Mouse (Mus musculus) C2C12 (cell line): ENCODE data around the gene Hddc3. TPM values are rescaled to one million over a fixed set of nuclear protein-coding genes. Genes with fewer than 3 reads are reported as not detected.

Experiments
- H3K27me3 ChIP-seq: one replicate; pipeline ENCODE4 v1.6.1; 2011; ENCODE audit not compliant: control insufficient read depth, insufficient read depth, insufficient read length
- H3K36me3 ChIP-seq: one replicate; pipeline ENCODE4 v1.6.1; 2011; ENCODE audit not compliant: control insufficient read depth, insufficient read depth
- H3K4me3 ChIP-seq: one replicate; pipeline ENCODE4 v1.5.1; 2011; ENCODE audit warnings: mild to moderate bottlenecking, control low read depth; ENCODE audit not compliant: poor library complexity, insufficient read depth, severe bottlenecking
- H3K79me2 ChIP-seq: one replicate; pipeline ENCODE4 v1.6.1; 2011; ENCODE audit not compliant: control insufficient read depth, insufficient read depth
- H3K79me3 ChIP-seq: one replicate; pipeline ENCODE4 v1.6.1; 2011; ENCODE audit warnings: low read depth, control low read depth
- H3ac ChIP-seq: one replicate; pipeline ENCODE3; 2011; ENCODE audit warnings: low read depth; ENCODE audit not compliant: control insufficient read depth, insufficient read length
- CEBPB ChIP-seq: IDR thresholded peaks from one replicate; pipeline ENCODE4 v1.6.1; 2011; ENCODE audit warnings: low read depth, mild to moderate bottlenecking, control low read depth, moderate library complexity
- CTCF ChIP-seq: IDR thresholded peaks from one replicate; pipeline ENCODE4 v1.5.1; 2011; ENCODE audit not compliant: control insufficient read depth, insufficient read depth, insufficient read length
- FOSL1 ChIP-seq: IDR thresholded peaks from one replicate; pipeline ENCODE4 v1.8.0; 2011; ENCODE audit warnings: mild to moderate bottlenecking, low read length; ENCODE audit not compliant: poor library complexity, insufficient read depth, severe bottlenecking
- MAX ChIP-seq: IDR thresholded peaks from one replicate; pipeline ENCODE4 v1.6.1; 2011; ENCODE audit warnings: mild to moderate bottlenecking, control low read depth
- MYOD1 ChIP-seq: IDR thresholded peaks from one replicate; pipeline ENCODE4 v1.6.1; 2011; ENCODE audit warnings: low read depth; ENCODE audit not compliant: control insufficient read depth, insufficient read length
- MYOG ChIP-seq: IDR thresholded peaks from one replicate; pipeline ENCODE4 v1.6.1; 2011; ENCODE audit not compliant: control insufficient read depth, insufficient read length; ENCODE audit errors: extremely low read depth
- USF1 ChIP-seq: IDR thresholded peaks from one replicate; pipeline ENCODE4 v1.6.1; 2011; ENCODE audit warnings: low read depth, mild to moderate bottlenecking, control low read depth, moderate library complexity
- polyA plus RNA-seq: library from polyadenylated mRNA; unstranded; fragments of >200 nt; fragmentation: generic; extraction: Trizol; gene quantifications from one replicate; pipeline ENCODE4 v1.2.1, GENCODE M21; 2012; ENCODE audit warnings: missing spikeins

Hddc3 gene
- polyA plus RNA-seq, 1 experiment: 55.9 TPM

- TF ChIP-seq MAX: no peak
- no peak for TF ChIP-seq MYOD1
- no peak for TF ChIP-seq FOSL1
- no peak for TF ChIP-seq CEBPB
- no peak for TF ChIP-seq USF1
- no peak for TF ChIP-seq CTCF
- no peak for TF ChIP-seq MYOG
- Histone ChIP-seq H3ac (peak overlapping the region; percentile 88), H3K27me3 (no peaks in the 10 kb centered on the region), H3K4me3 (peak overlapping the region; percentile 49), H3K36me3 (peaks cover 8% of the 10 kb centered on the region), H3K79me2 (no peaks in the 10 kb centered on the region), H3K79me3 (no peaks in the 10 kb centered on the region)
Measured at GRCm38 (mm10) chr7:80369967-80370431, 27.1 kb downstream of the Hddc3 start.

GRCm38 (mm10) chr7:80370649-80371040 lies 27.7 kb downstream of the Hddc3 start:
- H3K4me3 ChIP-seq: peak overlapping the region; percentile 49
- peaks cover 8% of the 10 kb centered on the region for H3K36me3 ChIP-seq
- no peaks in the 10 kb centered on the region for H3K79me2 ChIP-seq
- H3K27me3 ChIP-seq: no peaks in the 10 kb centered on the region
- H3K79me3 ChIP-seq: no peaks in the 10 kb centered on the region
- peak overlapping the region; percentile 88 for H3ac ChIP-seq
- no peak for TF ChIP-seq FOSL1
- no peak for TF ChIP-seq CTCF
- no peak for TF ChIP-seq MAX
- no peak for TF ChIP-seq CEBPB
- no peak for TF ChIP-seq USF1
- no peak for TF ChIP-seq MYOG
- no peak for TF ChIP-seq MYOD1

- H3ac ChIP-seq: peak within 1 kb of the TSS; percentile 88
- H3K79me2 ChIP-seq: no peaks in the 10 kb centered on the region
- TF ChIP-seq MAX (no peak), CEBPB (no peak), FOSL1 (no peak), MYOD1 (no peak), CTCF (peak; percentile 100), USF1 (no peak), MYOG (no peak)
- H3K27me3 ChIP-seq: no peaks in the 10 kb centered on the region
- H3K79me3 ChIP-seq: no peaks in the 10 kb centered on the region
- H3K36me3 ChIP-seq: peaks cover 5% of the 10 kb centered on the region
- H3K4me3 ChIP-seq: peak within 1 kb of the TSS; percentile 49
Measured at GRCm38 (mm10) chr7:80371041-80371751, 28.3 kb downstream of the Hddc3 start, which contains the start of gene Man2a2. Gene Man2a2 (minus strand): TSS chr7:80371375.

- Histone ChIP-seq H3ac (no peak overlapping the region), H3K27me3 (no peaks in the 10 kb centered on the region), H3K36me3 (no peaks in the 10 kb centered on the region), H3K79me2 (no peaks in the 10 kb centered on the region), H3K4me3 (no peak overlapping the region), H3K79me3 (no peaks in the 10 kb centered on the region)
- TF ChIP-seq FOSL1 (no peak), CTCF (no peak), MYOD1 (no peak), MAX (no peak), USF1 (no peak), CEBPB (no peak), MYOG (no peak)
Measured at GRCm38 (mm10) chr7:80372166-80372565, 29.3 kb downstream of the Hddc3 start.

GRCm38 (mm10) chr7:80372667-80373066 lies 29.8 kb downstream of the Hddc3 start:
- no peaks in the 10 kb centered on the region for H3K79me2 ChIP-seq
- H3K27me3 ChIP-seq: no peaks in the 10 kb centered on the region
- H3K4me3 ChIP-seq: no peak overlapping the region
- H3ac ChIP-seq: no peak overlapping the region
- TF ChIP-seq CTCF (no peak), CEBPB (no peak)
- H3K36me3 ChIP-seq: no peaks in the 10 kb centered on the region
- H3K79me3 ChIP-seq: no peaks in the 10 kb centered on the region

- Histone ChIP-seq H3K79me2 (no peaks in the 10 kb centered on the region), H3K79me3 (no peaks in the 10 kb centered on the region), H3K36me3 (no peaks in the 10 kb centered on the region), H3ac (no peak overlapping the region), H3K4me3 (no peak overlapping the region), H3K27me3 (no peaks in the 10 kb centered on the region)
- TF ChIP-seq MYOD1: no peak
- TF ChIP-seq MAX: no peak
- TF ChIP-seq USF1: no peak
- TF ChIP-seq CTCF: no peak
- TF ChIP-seq CEBPB: no peak
- TF ChIP-seq MYOG: no peak
- TF ChIP-seq FOSL1: no peak
Measured at GRCm38 (mm10) chr7:80373352-80373751, 30.4 kb downstream of the Hddc3 start.
